Mouse (Mus musculus) inflammation-experienced regulatory T-cells (primary cell): ENCODE measurements around the gene Zrsr2. TPM values are rescaled to one million over a fixed set of nuclear protein-coding genes. Genes with fewer than 3 reads are reported as not detected.

Source experiments
- polyA plus RNA-seq, 2 experiments: library from polyadenylated mRNA; unstranded; fragments of 100-300 nt; shearing (Covaris generic); gene quantifications; one replicate each; pipeline ENCODE4 v1.2.1; 2017

Gene Zrsr2
- polyA plus RNA-seq = 10 to 100 TPM; 53.4 to 57.1 TPM

GRCm38 (mm10) chrX:163958467-163958875, at the start of gene Zrsr2:
TSS of gene Zrsr2 (minus strand) at chrX:163958661.

GRCm38 (mm10) chrX:163908337-163909250, 49.9 kb downstream of the Zrsr2 start, which contains the start of gene Ap1s2:
TSS of gene Ap1s2 (plus strand) at chrX:163909017.

Other genes with a start within 250 kb of the Zrsr2 start
- under 1 TPM in 1 of 2 experiments, not detected in 1; 0.48 TPM for gene Rnf138rt1, start 197.3 kb downstream of the Zrsr2 start, polyA plus RNA-seq
- 10 to 100 TPM; 26.0 to 26.6 TPM for gene Ap1s2, start 49.6 kb downstream of the Zrsr2 start, polyA plus RNA-seq
- 1 to 10 TPM; 3.2 to 5.0 TPM for gene Car5b, start 69.3 kb upstream of the Zrsr2 start, polyA plus RNA-seq
- 1 to 10 TPM; 4.5 to 5.8 TPM for gene Siah1b, start 117.8 kb upstream of the Zrsr2 start, polyA plus RNA-seq
- not detected for gene Cltrn, start 130.2 kb upstream of the Zrsr2 start, polyA plus RNA-seq
- under 1 TPM in 1 of 2 experiments, not detected in 1; 0.07 TPM for gene Ace2, start 180.7 kb upstream of the Zrsr2 start, polyA plus RNA-seq